Mouse (Mus musculus): ENCODE measurements around the gene Atp8b2. TPM values are rescaled to one million over a fixed set of nuclear protein-coding genes. Genes with fewer than 3 reads are reported as not detected.
A peak's percentile ranks its signal among the peaks of the same experiment; 100 is the strongest.

The Atp8b2 gene
- polyA plus RNA-seq, 1 experiment = 21.9 TPM

- Histone ChIP-seq H3K4me1 (ENCODE audit: control insufficient read depth, insufficient read depth, low read length) (0 out of 2 replicates have a peak, but pooled peaks cover 5% of the 10 kb centered on the region), H3K4me3 (ENCODE audit: insufficient read depth, low read depth, low read length) (no peak overlapping the region), H3K27ac (ENCODE audit: insufficient read depth, low read depth, low read length) (no peak overlapping the region), H3K36me3 (ENCODE audit: control insufficient read depth, insufficient read depth, low read length) (no peaks in the 10 kb centered on the region), H3K27me3 (replicated peaks; ENCODE audit: control insufficient read depth, insufficient read depth, low read length) (no peaks in the 10 kb centered on the region)
- DNase-seq = no peak
- WGBS = 89% methylated on average over 6 of the region's 6 CpGs
- no peak for TF ChIP-seq POLR2A (IDR thresholded peaks at IDR 0.05; ENCODE audit: low read depth, low read length)
- TF ChIP-seq CTCF (conservative IDR thresholded peaks at IDR 0.05; ENCODE audit: insufficient read depth, insufficient read length, low read depth, low read length) = no peak
Observed at GRCm38 (mm10) chr3:89908836-89909235, 54.5 kb downstream of the Atp8b2 start.

GRCm38 (mm10) chr3:89907846-89908245 lies 55.5 kb downstream of the Atp8b2 start:
- no peak overlapping the region for H3K27ac ChIP-seq (ENCODE audit: insufficient read depth, low read depth, low read length)
- 0 out of 2 replicates have a peak, but pooled peaks cover 5% of the 10 kb centered on the region for H3K4me1 ChIP-seq (ENCODE audit: control insufficient read depth, insufficient read depth, low read length)
- H3K36me3 ChIP-seq (ENCODE audit: control insufficient read depth, insufficient read depth, low read length) = no peaks in the 10 kb centered on the region
- TF ChIP-seq CTCF (conservative IDR thresholded peaks at IDR 0.05; ENCODE audit: insufficient read depth, insufficient read length, low read depth, low read length) (no peak), POLR2A (IDR thresholded peaks at IDR 0.05; ENCODE audit: low read depth, low read length) (no peak)
- 88% methylated on average over 3 of the region's 3 CpGs for WGBS
- no peak for DNase-seq
- H3K4me3 ChIP-seq (ENCODE audit: insufficient read depth, low read depth, low read length) = no peak overlapping the region
- H3K27me3 ChIP-seq (replicated peaks; ENCODE audit: control insufficient read depth, insufficient read depth, low read length) = no peaks in the 10 kb centered on the region

GRCm38 (mm10) chr3:89899511-89899908 lies 63.8 kb downstream of the Atp8b2 start:
- no peak for DNase-seq
- Histone ChIP-seq H3K4me1 (ENCODE audit: control insufficient read depth, insufficient read depth, low read length) (no peaks in the 10 kb centered on the region), H3K27ac (ENCODE audit: insufficient read depth, low read depth, low read length) (peak overlapping the region; percentile 5), H3K4me3 (ENCODE audit: insufficient read depth, low read depth, low read length) (no peak overlapping the region), H3K36me3 (ENCODE audit: control insufficient read depth, insufficient read depth, low read length) (no peaks in the 10 kb centered on the region), H3K27me3 (replicated peaks; ENCODE audit: control insufficient read depth, insufficient read depth, low read length) (no peaks in the 10 kb centered on the region)
- no peak for TF ChIP-seq CTCF (conservative IDR thresholded peaks at IDR 0.05; ENCODE audit: insufficient read depth, insufficient read length, low read depth, low read length)
- WGBS = 73% methylated on average over 8 of the region's 8 CpGs

GRCm38 (mm10) chr3:89898870-89899510 lies 64.3 kb downstream of the Atp8b2 start:
- peak; percentile 64 for DNase-seq
- WGBS = 63% methylated on average over 5 of the region's 5 CpGs
- no peaks in the 10 kb centered on the region for H3K36me3 ChIP-seq (ENCODE audit: control insufficient read depth, insufficient read depth, low read length)

DNA sequence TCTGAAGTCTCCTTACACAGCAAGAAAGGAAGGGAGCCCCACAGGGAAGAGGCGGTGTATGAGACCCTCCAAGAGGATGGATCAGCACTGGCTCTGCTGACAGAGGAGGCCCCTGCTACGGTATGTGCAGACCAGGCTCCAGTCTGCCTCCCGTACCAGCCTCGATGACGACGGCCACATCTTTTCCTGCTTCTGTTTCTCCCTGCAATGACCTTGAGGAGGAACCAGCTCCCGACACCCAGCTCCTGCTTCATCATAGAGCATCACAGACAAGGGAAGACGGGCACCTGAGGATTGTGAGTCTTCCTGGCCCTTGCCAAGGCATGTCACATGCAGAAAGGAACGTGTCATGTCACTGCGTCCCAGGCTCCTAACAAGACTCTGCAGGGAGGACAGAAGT lies 65.3 kb downstream of the Atp8b2 start:
- TF ChIP-seq CTCF (conservative IDR thresholded peaks at IDR 0.05; ENCODE audit: insufficient read depth, insufficient read length, low read depth, low read length) (no peak), POLR2A (IDR thresholded peaks at IDR 0.05; ENCODE audit: low read depth, low read length) (no peak)
- Histone ChIP-seq H3K4me1 (ENCODE audit: control insufficient read depth, insufficient read depth, low read length) (no peaks in the 10 kb centered on the region), H3K4me3 (ENCODE audit: insufficient read depth, low read depth, low read length) (no peak overlapping the region), H3K27ac (ENCODE audit: insufficient read depth, low read depth, low read length) (no peak overlapping the region), H3K27me3 (replicated peaks; ENCODE audit: control insufficient read depth, insufficient read depth, low read length) (no peaks in the 10 kb centered on the region), H3K36me3 (ENCODE audit: control insufficient read depth, insufficient read depth, low read length) (no peaks in the 10 kb centered on the region)
- WGBS = 87% methylated on average over 10 of the region's 10 CpGs
- DNase-seq = no peak

More at GRCm38 (mm10) chr3:89898870-89899510, 64.3 kb downstream of the Atp8b2 start:
- no peak overlapping the region for H3K4me3 ChIP-seq (ENCODE audit: insufficient read depth, low read depth, low read length)
- TF ChIP-seq CTCF (conservative IDR thresholded peaks at IDR 0.05; ENCODE audit: insufficient read depth, insufficient read length, low read depth, low read length) (no peak), POLR2A (IDR thresholded peaks at IDR 0.05; ENCODE audit: low read depth, low read length) (no peak)
- peak overlapping the region; percentile 74 for H3K27ac ChIP-seq (ENCODE audit: insufficient read depth, low read depth, low read length)
- no peaks in the 10 kb centered on the region for H3K4me1 ChIP-seq (ENCODE audit: control insufficient read depth, insufficient read depth, low read length)
- no peaks in the 10 kb centered on the region for H3K27me3 ChIP-seq (replicated peaks; ENCODE audit: control insufficient read depth, insufficient read depth, low read length)

- H3K36me3 ChIP-seq (ENCODE audit: control insufficient read depth, insufficient read depth, low read length) = no peaks in the 10 kb centered on the region
- no peak overlapping the region for H3K4me3 ChIP-seq (ENCODE audit: insufficient read depth, low read depth, low read length)
- no peaks in the 10 kb centered on the region for H3K27me3 ChIP-seq (replicated peaks; ENCODE audit: control insufficient read depth, insufficient read depth, low read length)
- WGBS = 87% methylated on average over 8 of the region's 8 CpGs
- H3K4me1 ChIP-seq (ENCODE audit: control insufficient read depth, insufficient read depth, low read length) = no peaks in the 10 kb centered on the region
- H3K27ac ChIP-seq (ENCODE audit: insufficient read depth, low read depth, low read length) = no peak overlapping the region
- TF ChIP-seq CTCF (conservative IDR thresholded peaks at IDR 0.05; ENCODE audit: insufficient read depth, insufficient read length, low read depth, low read length) (no peak), POLR2A (IDR thresholded peaks at IDR 0.05; ENCODE audit: low read depth, low read length) (no peak)
- DNase-seq = no peak
Observed at GRCm38 (mm10) chr3:89897204-89897796, 66.0 kb downstream of the Atp8b2 start.

DNA sequence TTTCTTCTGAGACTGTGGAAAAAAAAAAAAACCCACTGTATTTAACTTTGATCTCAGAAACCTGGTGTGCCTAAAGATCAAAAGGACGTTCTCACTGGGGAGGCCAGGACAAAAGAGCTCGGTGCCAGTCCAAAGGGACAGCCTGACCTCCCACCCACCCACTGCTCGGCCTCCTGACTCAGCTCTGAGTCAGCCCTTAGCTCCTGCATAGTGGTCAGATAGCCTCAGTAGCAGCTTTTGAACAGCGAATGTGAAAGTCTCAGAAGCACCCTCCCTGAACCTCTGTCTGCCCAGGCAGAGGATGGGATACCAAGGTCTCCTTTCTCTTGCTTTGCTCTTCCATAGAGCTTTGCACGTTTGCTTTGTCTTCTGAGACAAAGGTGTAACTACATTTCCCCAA lies 66.7 kb downstream of the Atp8b2 start:
- Histone ChIP-seq H3K36me3 (ENCODE audit: control insufficient read depth, insufficient read depth, low read length) (no peaks in the 10 kb centered on the region), H3K4me3 (ENCODE audit: insufficient read depth, low read depth, low read length) (no peak overlapping the region), H3K27ac (ENCODE audit: insufficient read depth, low read depth, low read length) (no peak overlapping the region), H3K27me3 (replicated peaks; ENCODE audit: control insufficient read depth, insufficient read depth, low read length) (no peaks in the 10 kb centered on the region), H3K4me1 (ENCODE audit: control insufficient read depth, insufficient read depth, low read length) (no peaks in the 10 kb centered on the region)
- no peak for DNase-seq
- WGBS = 32% methylated on average over 5 of the region's 5 CpGs
- TF ChIP-seq CTCF (conservative IDR thresholded peaks at IDR 0.05; ENCODE audit: insufficient read depth, insufficient read length, low read depth, low read length) = no peak
- no peak for TF ChIP-seq POLR2A (IDR thresholded peaks at IDR 0.05; ENCODE audit: low read depth, low read length)
